Mouse (Mus musculus) CD4-positive, CD25-positive, alpha-beta regulatory T cell, adult 4 months (primary cell): ENCODE data around the gene Stfa2. TPM values are rescaled to one million over a fixed set of nuclear protein-coding genes. Genes with fewer than 3 reads are reported as not detected.
"Not testable (repeated sequence)": the region's sequence is repeated elsewhere in the genome, so short reads cannot be mapped to it uniquely, and the experiment has no call there.

Experiments used
- ATAC-seq: one replicate; pipeline ENCODE4 v1.8.0; 2017
- polyA plus RNA-seq, 2 experiments: library from polyadenylated mRNA; unstranded; fragments of 100-300 nt; shearing (Covaris generic); gene quantifications; one replicate each; pipeline ENCODE4 v1.2.1; 2017

The Stfa2 gene
- polyA plus RNA-seq, result not detected

- ATAC-seq, result no peak
Measured at GRCm38 (mm10) chr16:36408357-36408756, at the start of gene Stfa2. Gene Stfa2, minus strand, starts transcription at chr16:36408457.

DNA sequence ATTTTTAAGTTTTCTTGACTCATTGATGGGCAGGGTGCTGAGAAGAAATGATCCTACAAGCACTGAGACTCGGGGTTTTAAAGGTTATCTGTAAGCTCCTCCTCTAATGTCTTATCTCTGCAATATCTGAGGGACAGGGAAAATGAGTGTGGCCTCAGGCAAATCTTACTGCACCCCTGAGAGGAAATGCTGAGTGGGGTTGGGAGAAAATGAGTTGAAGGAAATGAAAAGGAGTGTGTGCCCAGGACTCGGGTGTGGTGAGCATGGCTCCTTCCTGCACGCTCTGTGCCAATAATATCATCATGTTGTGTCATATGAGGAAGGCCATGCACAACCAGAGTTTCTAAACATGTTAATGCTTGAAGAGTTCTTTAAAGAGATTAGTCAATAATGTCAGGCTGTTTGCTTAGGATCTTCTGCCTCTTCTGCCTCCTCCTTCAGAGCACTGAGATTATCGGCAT is 47.1 kb upstream of the Stfa2 start, which contains the start of gene Stfa3:
Stfa3 (minus strand) TSS at position 51 of the 461 bp plus-strand sequence.
- no peak for ATAC-seq

GRCm38 (mm10) chr16:36420979-36421378 is 12.7 kb upstream of the Stfa2 start:
- not testable (repeated sequence) for ATAC-seq

- ATAC-seq, result no peak
Measured at GRCm38 (mm10) chr16:36389060-36389459, 19.2 kb downstream of the Stfa2 start.

DNA sequence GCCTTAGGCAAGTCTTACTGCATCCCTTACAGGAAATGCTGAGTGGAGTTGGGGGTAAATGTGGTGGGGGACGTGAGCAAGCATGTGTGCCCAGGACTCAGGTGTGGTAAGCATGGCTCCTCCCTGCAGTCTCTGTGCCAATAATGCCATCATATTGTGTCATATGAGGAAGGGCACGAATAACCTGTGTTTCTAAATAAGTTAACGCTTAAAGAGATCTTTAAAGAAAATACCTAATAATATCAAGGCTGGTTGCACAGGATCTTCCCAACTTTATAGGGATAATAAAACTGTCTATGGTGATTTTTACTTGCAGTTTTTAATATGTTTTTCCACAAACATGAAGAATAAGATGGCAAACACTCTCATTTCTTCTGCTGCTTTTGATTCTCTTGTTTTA is 40.6 kb downstream of the Stfa2 start, which contains the start of gene BC100530:
BC100530 (minus strand) TSS at position 101 of the 400 bp plus-strand sequence.
- not testable (repeated sequence) for ATAC-seq

Other genes starting within 250 kb of the Stfa2 start
- not detected for gene Gm5483, start 224.2 kb downstream of the Stfa2 start, polyA plus RNA-seq
- not detected for gene Gm5416, start 198.1 kb downstream of the Stfa2 start, polyA plus RNA-seq
- 1 to 10 TPM; 1.2 to 2.0 TPM for gene 2010005H15Rik, start 187.0 kb downstream of the Stfa2 start, polyA plus RNA-seq
- gene Stfa1, start 131.5 kb downstream of the Stfa2 start, polyA plus RNA-seq, result not detected
- gene BC117090, start 74.1 kb downstream of the Stfa2 start, polyA plus RNA-seq, result not detected
- gene BC100530, start 40.7 kb downstream of the Stfa2 start, polyA plus RNA-seq, result not detected
- not detected for gene Stfa3, start 46.9 kb upstream of the Stfa2 start, polyA plus RNA-seq
- gene Casr, start 153.7 kb upstream of the Stfa2 start, polyA plus RNA-seq, result not detected